Mouse (Mus musculus) brown adipose tissue, adult 24 weeks (tissue): ENCODE measurements around the gene E030018B13Rik. TPM values are rescaled to one million over a fixed set of nuclear protein-coding genes. Genes with fewer than 3 reads are reported as not detected.

Source experiments
- polyA plus RNA-seq: library from polyadenylated mRNA; stranded (reverse); fragments of >200 nt; gene quantifications from 2 replicates; pipeline ENCODE4 v1.2.4, GENCODE M21; 2012; ENCODE audit not compliant: missing spikeins, insufficient read depth, insufficient read length

Gene E030018B13Rik
- polyA plus RNA-seq, 1 experiment, result not detected

Other genes starting within 250 kb of the E030018B13Rik start
- gene Klf13, start 22.1 kb downstream of the E030018B13Rik start, polyA plus RNA-seq, result 13.6 and 24.0 TPM in 2 replicates
- gene Trpm1, start 237.0 kb downstream of the E030018B13Rik start, polyA plus RNA-seq, result not detected in 2 replicates